Mouse (Mus musculus) kidney, postnatal 0 days (tissue): Measurements from ENCODE around the gene Idh3a. TPM values are rescaled to one million over a fixed set of nuclear protein-coding genes. Genes with fewer than 3 reads are reported as not detected.
"Not testable (repeated sequence)": the region's sequence is repeated elsewhere in the genome, so short reads cannot be mapped to it uniquely, and the experiment has no call there.

Source experiments
- ATAC-seq: fragments of 200-750 bp; cut with Nextera tagmentation; replicated peaks from 2 replicates; pipeline ENCODE4 v1.8.0; 2017; ENCODE audit warnings: low read depth, moderate number of reproducible peaks, moderate TSS enrichment, moderate library complexity; ENCODE audit not compliant: low FRiP score
- DNase-seq: peaks from one replicate; pipeline ENCODE4 v3.0.0-alpha.2; 2016; ENCODE audit warnings: low spot score
- H3K27ac ChIP-seq: fragments of 300-500 bp; sonication (generic); 2 replicates; pipeline ENCODE4 v1.5.1; 2014; ENCODE audit warnings: mild to moderate bottlenecking
- H3K27me3 ChIP-seq: fragments of 300-500 bp; sonication (generic); 2 replicates; pipeline ENCODE4 v1.6.1; 2014; ENCODE audit warnings: low read length, mixed read lengths; ENCODE audit not compliant: insufficient read depth
- H3K36me3 ChIP-seq: fragments of 300-500 bp; sonication (generic); 2 replicates; pipeline ENCODE4 v1.6.1; 2014; ENCODE audit warnings: low read length, mixed read lengths; ENCODE audit not compliant: insufficient read depth
- H3K4me1 ChIP-seq: fragments of 300-500 bp; sonication (generic); replicated peaks from 2 replicates; pipeline ENCODE4 v1.6.1; 2014; ENCODE audit warnings: antibody characterized with exemption, low read length, mixed read lengths; ENCODE audit not compliant: insufficient read depth
- H3K4me2 ChIP-seq: fragments of 300-500 bp; sonication (generic); 2 replicates; pipeline ENCODE4 v1.6.1; 2014; ENCODE audit warnings: mild to moderate bottlenecking, low read length, moderate library complexity, mixed read lengths
- H3K4me3 ChIP-seq: fragments of 300-500 bp; sonication (generic); replicated peaks from 2 replicates; pipeline ENCODE4 v1.5.1; 2014; ENCODE audit warnings: low read depth, low read length
- H3K9ac ChIP-seq: fragments of 300-500 bp; sonication (generic); 2 replicates; pipeline ENCODE4 v1.6.1; 2014; ENCODE audit warnings: low read depth, low read length
- H3K9me3 ChIP-seq: fragments of 300-500 bp; sonication (generic); replicated peaks from 2 replicates; pipeline ENCODE4 v1.6.1; 2016; ENCODE audit warnings: low read length, inconsistent platforms, mixed read lengths
- CTCF ChIP-seq: IDR thresholded peaks from 2 replicates; pipeline ENCODE4 v1.5.1; 2016; ENCODE audit warnings: antibody characterized with exemption, low read depth, mild to moderate bottlenecking, moderate library complexity
- WGBS: fragments of 180-500 bp; shearing (Covaris S2); extraction: QIAGEN DNeasy Blood & Tissue Kit; methylation state at CpG from one replicate; pipeline ENCODE4 v1.1.7; 2014; 5-methylcytosine and 5-hydroxymethylcytosine counted together
- polyA plus RNA-seq: library from polyadenylated mRNA; unstranded; fragments of >200 nt; fragmentation: Nextera tagmentation; extraction: Ambion mirVana; gene quantifications from 2 replicates; pipeline ENCODE4 v1.2.1, GENCODE M21; 2015

Idh3a gene
- polyA plus RNA-seq, 1 experiment from 2014 or later: 247 TPM

- peak overlapping the region; percentile 91 for H3K4me3 ChIP-seq
- 34% methylated on average over 5 of the region's 5 CpGs for WGBS
- no peaks in the 10 kb centered on the region for H3K27me3 ChIP-seq
- H3K9me3 ChIP-seq: no peaks in the 10 kb centered on the region
- ATAC-seq (peak; percentile 2; the same call in 1 of the 2 replicates), DNase-seq (no peak)
- peak overlapping the region; percentile 97 for H3K4me2 ChIP-seq
- H3K27ac ChIP-seq: no peak overlapping the region
- H3K9ac ChIP-seq: no peak overlapping the region
- H3K4me1 ChIP-seq: peaks cover 10% of the 10 kb centered on the region
- TF ChIP-seq CTCF: no peak
- 0 out of 2 replicates have a peak, but pooled peaks cover 7% of the 10 kb centered on the region for H3K36me3 ChIP-seq
These were observed 315 bp upstream of the Idh3a start for GRCm38 (mm10) chr9:54585839-54586198.

GRCm38 (mm10) chr9:54587863-54588262, 1.7 kb downstream of the Idh3a start:
- peak overlapping the region; percentile 97 for H3K4me2 ChIP-seq

GRCm38 (mm10) chr9:54593652-54594051, 7.5 kb downstream of the Idh3a start:
- peaks cover 60% of the 10 kb centered on the region for H3K36me3 ChIP-seq
- 80% methylated on average over 4 of the region's 4 CpGs for WGBS

More at GRCm38 (mm10) chr9:54587863-54588262, 1.7 kb downstream of the Idh3a start:
- H3K4me3 ChIP-seq: no peak overlapping the region
- no peak for TF ChIP-seq CTCF
- DNase-seq (no peak), ATAC-seq (no peak)
- H3K36me3 ChIP-seq: peaks cover 12% of the 10 kb centered on the region
- H3K27ac ChIP-seq: no peak overlapping the region
- H3K4me1 ChIP-seq: peaks cover 10% of the 10 kb centered on the region
- 40% methylated on average over 4 of the region's 4 CpGs for WGBS
- no peak overlapping the region for H3K9ac ChIP-seq
- H3K27me3 ChIP-seq: no peaks in the 10 kb centered on the region
- no peaks in the 10 kb centered on the region for H3K9me3 ChIP-seq

GRCm38 (mm10) chr9:54596752-54597465, 10.8 kb downstream of the Idh3a start:
- Histone ChIP-seq H3K27ac (no peak overlapping the region), H3K27me3 (no peaks in the 10 kb centered on the region), H3K9me3 (no peaks in the 10 kb centered on the region), H3K4me3 (no peak overlapping the region), H3K4me1 (no peaks in the 10 kb centered on the region), H3K9ac (no peak overlapping the region), H3K4me2 (no peak overlapping the region), H3K36me3 (peaks cover 71% of the 10 kb centered on the region)
- ATAC-seq: no peak
- DNase-seq: no peak
- no peak for TF ChIP-seq CTCF
- WGBS: 94% methylated on average over 15 of the region's 15 CpGs

More at GRCm38 (mm10) chr9:54593652-54594051, 7.5 kb downstream of the Idh3a start:
- not testable (repeated sequence) for H3K27me3 ChIP-seq, H3K9ac ChIP-seq, H3K4me1 ChIP-seq, DNase-seq, H3K9me3 ChIP-seq, H3K4me2 ChIP-seq, H3K27ac ChIP-seq, H3K4me3 ChIP-seq
- ATAC-seq: 0 out of 2 replicates have a peak, but pooled peaks have one; percentile 17

- 88% methylated on average over 2 of the region's 2 CpGs for WGBS
- Histone ChIP-seq H3K4me2 (no peak overlapping the region), H3K9ac (no peak overlapping the region), H3K9me3 (no peaks in the 10 kb centered on the region), H3K27me3 (no peaks in the 10 kb centered on the region), H3K4me3 (no peak overlapping the region), H3K4me1 (no peaks in the 10 kb centered on the region), H3K27ac (no peak overlapping the region), H3K36me3 (peaks cover 52% of the 10 kb centered on the region)
- no peak for TF ChIP-seq CTCF
- DNase-seq (no peak), ATAC-seq (no peak)
These were observed 16.3 kb downstream of the Idh3a start for GRCm38 (mm10) chr9:54602386-54602785.

GRCm38 (mm10) chr9:54602916-54603315, 16.8 kb downstream of the Idh3a start:
- no peak for DNase-seq
- Histone ChIP-seq H3K9me3 (no peaks in the 10 kb centered on the region), H3K4me3 (no peak overlapping the region), H3K4me2 (no peak overlapping the region), H3K9ac (no peak overlapping the region), H3K36me3 (peaks cover 47% of the 10 kb centered on the region), H3K27ac (no peak overlapping the region), H3K27me3 (no peaks in the 10 kb centered on the region), H3K4me1 (no peaks in the 10 kb centered on the region)
- no peak for TF ChIP-seq CTCF
- WGBS: 87% methylated on average over 7 of the region's 7 CpGs
- no peak for ATAC-seq
